11 mouse cellular contexts compared by ENCODE assay signal in the genomic region with DNA sequence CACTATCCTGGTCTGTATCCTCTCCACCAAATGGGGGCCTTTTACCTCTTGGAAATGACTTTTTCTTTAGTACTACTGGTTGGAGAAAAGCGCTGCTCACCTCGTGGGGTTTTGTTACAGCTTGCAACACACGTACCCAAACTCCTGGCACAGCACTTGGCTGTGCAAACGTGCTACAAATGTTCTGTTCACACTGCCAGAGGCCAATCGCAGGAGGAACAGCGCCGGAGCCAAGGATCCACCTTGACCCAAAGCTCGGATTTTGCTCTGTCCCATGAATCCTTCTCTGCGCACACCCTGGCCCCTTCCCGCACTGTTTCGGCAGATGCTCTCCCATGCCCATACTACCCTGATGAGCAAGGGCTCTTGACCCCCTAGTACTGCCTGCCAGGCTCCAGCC. TPM values are rescaled to one million over a fixed set of nuclear protein-coding genes. Genes with fewer than 3 reads are reported as not detected.
DNase-seq lines count a peak whose midpoint lies in the region; ATAC-seq and TF ChIP-seq lines count a peak whose summit lies in the region.
"Had no signal": no experiment of that assay in that cellular context is flagged by ENCODE, and none has a peak within 500 bp of the region (broad histone marks: within the 10 kb centered on the region; RNA-seq: fewer than 3 reads in every experiment).

No protein-coding gene starts in this region.

- no peak for DNase-seq in heart, adult 8-10 months (ENCODE audit: low spot score)
- peak; percentile 25 for DNase-seq in lung, postnatal 0 days (ENCODE audit: low spot score)
- DNase-seq in lung, postnatal 36 days = no peak
- DNase-seq in limb, embryonic 10.5 days (ENCODE audit: low spot score) = no peak
- no peak for DNase-seq in frontal cortex, postnatal 25 days (ENCODE audit: low spot score in 2 of 2)
- no peak for DNase-seq in urinary bladder, postnatal 10 days (ENCODE audit: low spot score)

- no peak for ATAC-seq in heart, embryonic 11.5 days (replicated peaks; ENCODE audit: insufficient number of reproducible peaks, low FRiP score, low TSS enrichment)
- peak; percentile 28 for ATAC-seq in lung, postnatal 0 days
- 0 out of 2 replicates have a peak, but pooled peaks have one; percentile 2 for ATAC-seq in stomach, embryonic 14.5 days (ENCODE audit: insufficient number of reproducible peaks, insufficient read depth, low FRiP score, low read depth)

- peaks cover 24% of the 10 kb centered on the region for H3K27me3 ChIP-seq in heart, embryonic 11.5 days (ENCODE audit: control insufficient read depth, insufficient read depth, low read length)
- no peaks in the 10 kb centered on the region for H3K27me3 ChIP-seq in lung, postnatal 0 days (replicated peaks; ENCODE audit: insufficient read depth, low read length)
- H3K27me3 ChIP-seq in limb, embryonic 10.5 days (ENCODE audit: low read depth, poor library complexity, severe bottlenecking) = peaks cover 29% of the 10 kb centered on the region
- 0 out of 2 replicates have a peak, but pooled peaks cover 4% of the 10 kb centered on the region for H3K27me3 ChIP-seq in stomach, embryonic 14.5 days (ENCODE audit: control insufficient read depth, insufficient read depth, low read length)

- TF ChIP-seq EP300 in lung, postnatal 0 days (IDR thresholded peaks at IDR 0.05) = no peak

- H3K4me2 ChIP-seq in heart, embryonic 11.5 days = peak overlapping the region; percentile 37; the same call in 1 of the 2 replicates
- H3K4me2 ChIP-seq in lung, postnatal 0 days (replicated peaks; ENCODE audit: low read depth, low read length) = peak overlapping the region; percentile 43
- H3K4me2 ChIP-seq in stomach, embryonic 14.5 days (replicated peaks; ENCODE audit: low read depth, low read length) = peak overlapping the region; percentile 24; the same call in 1 of the 2 replicates

- no peaks in the 10 kb centered on the region for H3K36me3 ChIP-seq in heart, embryonic 11.5 days (ENCODE audit: control insufficient read depth, insufficient read depth, low read length)
- no peaks in the 10 kb centered on the region; the same call in 1 of the 2 replicates for H3K36me3 ChIP-seq in lung, postnatal 0 days (ENCODE audit: insufficient read depth, low read length)
- H3K36me3 ChIP-seq in limb, embryonic 10.5 days = peaks cover 30% of the 10 kb centered on the region
- peaks cover 4% of the 10 kb centered on the region; the same call in 1 of the 2 replicates for H3K36me3 ChIP-seq in stomach, embryonic 14.5 days (ENCODE audit: control insufficient read depth, insufficient read depth, low read length)

- H3K4me1 ChIP-seq in heart, embryonic 11.5 days (ENCODE audit: control insufficient read depth, insufficient read depth, low read length) = peaks cover 8% of the 10 kb centered on the region; the same call in 1 of the 2 replicates
- H3K4me1 ChIP-seq in lung, postnatal 0 days (ENCODE audit: insufficient read depth, low read depth, low read length) = 0 out of 2 replicates have a peak, but pooled peaks cover 3% of the 10 kb centered on the region
- H3K4me1 ChIP-seq in limb, embryonic 10.5 days = peaks cover 7% of the 10 kb centered on the region; the same call in 1 of the 2 replicates
- H3K4me1 ChIP-seq in stomach, embryonic 14.5 days (ENCODE audit: control insufficient read depth, insufficient read depth, low read length) = no peaks in the 10 kb centered on the region

- no peak overlapping the region for H3K9ac ChIP-seq in heart, embryonic 11.5 days (ENCODE audit: low read depth, low read length)
- no peak overlapping the region for H3K9ac ChIP-seq in lung, postnatal 0 days (replicated peaks; ENCODE audit: low read depth)
- H3K9ac ChIP-seq in stomach, embryonic 14.5 days (replicated peaks; ENCODE audit: low read depth, low read length) = no peak overlapping the region

- no peaks in the 10 kb centered on the region for H3K9me3 ChIP-seq in heart, embryonic 11.5 days (replicated peaks; ENCODE audit: control insufficient read depth, low read length)
- H3K9me3 ChIP-seq in lung, postnatal 0 days (ENCODE audit: low read length) = no peaks in the 10 kb centered on the region
- H3K9me3 ChIP-seq in limb, embryonic 10.5 days (replicated peaks) = no peaks in the 10 kb centered on the region
- no peaks in the 10 kb centered on the region for H3K9me3 ChIP-seq in stomach, embryonic 14.5 days (ENCODE audit: control insufficient read depth, low read depth, low read length)

- WGBS in heart, embryonic 11.5 days (ENCODE audit: insufficient replicate concordance) = 42% methylated on average over 11 of the region's 11 CpGs
- 38% methylated on average over 11 of the region's 11 CpGs for WGBS in lung, postnatal 0 days
- WGBS in limb, embryonic 10.5 days = 44% methylated on average over 11 of the region's 11 CpGs
- 43% methylated on average over 11 of the region's 11 CpGs for WGBS in stomach, embryonic 14.5 days

- H3K27ac ChIP-seq in heart, embryonic 11.5 days (ENCODE audit: low read depth, low read length) = no peak overlapping the region
- peak overlapping the region; percentile 28; the same call in 1 of the 2 replicates for H3K27ac ChIP-seq in lung, postnatal 0 days (ENCODE audit: low read length)
- no peak overlapping the region for H3K27ac ChIP-seq in limb, embryonic 10.5 days
- H3K27ac ChIP-seq in stomach, embryonic 14.5 days (ENCODE audit: low read length) = no peak overlapping the region

- H3K4me3 ChIP-seq in heart, embryonic 11.5 days (ENCODE audit: low read depth, low read length) = 0 out of 2 replicates have a peak overlapping the region, but pooled peaks have one; percentile 12
- 0 out of 2 replicates have a peak overlapping the region, but pooled peaks have one; percentile 11 for H3K4me3 ChIP-seq in lung, postnatal 0 days (ENCODE audit: low read depth, low read length)
- H3K4me3 ChIP-seq in limb, embryonic 10.5 days = peak overlapping the region; percentile 13; the same call in 1 of the 2 replicates
- H3K4me3 ChIP-seq in stomach, embryonic 14.5 days (ENCODE audit: low read depth, low read length) = 0 out of 2 replicates have a peak overlapping the region, but pooled peaks have one; percentile 1

- TF ChIP-seq CTCF in lung, postnatal 0 days (IDR thresholded peaks at IDR 0.05) = no peak

RNA-seq across cellular contexts. Expression of a gene that starts 0.5 kb away (rescaled TPM):
- polyA plus RNA-seq in heart, embryonic 11.5 days (2014; fragmentation: Nextera tagmentation; extraction: Ambion mirVana) = 0.61 and 1.0 TPM in 2 replicates
- 1 to 10 TPM; 2.6 to 7.2 (median 3.4) TPM for total RNA-seq in heart, adult 8-10 months (2022)
- polyA plus RNA-seq in lung, postnatal 0 days (2015; fragmentation: Nextera tagmentation; extraction: Ambion mirVana) = 13.0 and 14.9 TPM in 2 replicates
- 0.48 and 0.83 TPM in 2 replicates for polyA plus RNA-seq in limb, embryonic 10.5 days (2016; fragmentation: Nextera tagmentation; extraction: Ambion mirVana)
- 0.33 and 0.67 TPM in 2 replicates for polyA plus RNA-seq in stomach, embryonic 14.5 days (2014; fragmentation: Nextera tagmentation; extraction: Ambion mirVana)

RNA-seq across cellular contexts. Expression of a gene that starts 17.2 kb away (rescaled TPM):
- polyA plus RNA-seq in heart, embryonic 11.5 days (2014; fragmentation: Nextera tagmentation; extraction: Ambion mirVana) = 9.0 and 9.7 TPM in 2 replicates
- total RNA-seq in heart, adult 8-10 months (2022) = 10 to 100 TPM; 34.4 to 37.4 (median 35.7) TPM
- 18.5 and 23.4 TPM in 2 replicates for polyA plus RNA-seq in lung, postnatal 0 days (2015; fragmentation: Nextera tagmentation; extraction: Ambion mirVana)
- 24.6 and 26.9 TPM in 2 replicates for polyA plus RNA-seq in limb, embryonic 10.5 days (2016; fragmentation: Nextera tagmentation; extraction: Ambion mirVana)
- polyA plus RNA-seq in stomach, embryonic 14.5 days (2014; fragmentation: Nextera tagmentation; extraction: Ambion mirVana) = 18.6 and 18.8 TPM in 2 replicates

RNA-seq across cellular contexts. Expression of a gene that starts 23.5 kb away (rescaled TPM):
- 46.5 and 51.9 TPM in 2 replicates for polyA plus RNA-seq in heart, embryonic 11.5 days (2014; fragmentation: Nextera tagmentation; extraction: Ambion mirVana)
- total RNA-seq in heart, adult 8-10 months (2022) = 10 to 100 TPM; 17.2 to 22.1 (median 18.4) TPM
- 44.1 and 47.0 TPM in 2 replicates for polyA plus RNA-seq in lung, postnatal 0 days (2015; fragmentation: Nextera tagmentation; extraction: Ambion mirVana)
- 63.6 and 67.5 TPM in 2 replicates for polyA plus RNA-seq in limb, embryonic 10.5 days (2016; fragmentation: Nextera tagmentation; extraction: Ambion mirVana)
- polyA plus RNA-seq in stomach, embryonic 14.5 days (2014; fragmentation: Nextera tagmentation; extraction: Ambion mirVana) = 68.3 and 68.4 TPM in 2 replicates

RNA-seq across cellular contexts. Expression of a gene that starts 23.6 kb away (rescaled TPM):
- polyA plus RNA-seq in heart, embryonic 11.5 days (2014; fragmentation: Nextera tagmentation; extraction: Ambion mirVana) = 52.5 and 63.6 TPM in 2 replicates
- total RNA-seq in heart, adult 8-10 months (2022) = 10 to 100 TPM; 25.1 to 31.0 (median 28.6) TPM
- 31.7 and 31.8 TPM in 2 replicates for polyA plus RNA-seq in lung, postnatal 0 days (2015; fragmentation: Nextera tagmentation; extraction: Ambion mirVana)
- polyA plus RNA-seq in limb, embryonic 10.5 days (2016; fragmentation: Nextera tagmentation; extraction: Ambion mirVana) = 152 and 160 TPM in 2 replicates
- polyA plus RNA-seq in stomach, embryonic 14.5 days (2014; fragmentation: Nextera tagmentation; extraction: Ambion mirVana) = 77.5 and 82.8 TPM in 2 replicates

RNA-seq across cellular contexts. Expression of a gene that starts 35.0 kb away (rescaled TPM):
- 0.24 and 0.34 TPM in 2 replicates for polyA plus RNA-seq in heart, embryonic 11.5 days (2014; fragmentation: Nextera tagmentation; extraction: Ambion mirVana)
- not detected for total RNA-seq in heart, adult 8-10 months (2022)
- 0.14 TPM in 1 of 2 replicates, not detected in the other for polyA plus RNA-seq in lung, postnatal 0 days (2015; fragmentation: Nextera tagmentation; extraction: Ambion mirVana)
- 0.73 and 1.2 TPM in 2 replicates for polyA plus RNA-seq in limb, embryonic 10.5 days (2016; fragmentation: Nextera tagmentation; extraction: Ambion mirVana)
- polyA plus RNA-seq in stomach, embryonic 14.5 days (2014; fragmentation: Nextera tagmentation; extraction: Ambion mirVana) = 0.59 and 0.77 TPM in 2 replicates
- total RNA-seq: adrenal gland, adult 2 months; gastrocnemius, postnatal 4 days; layer of hippocampus, postnatal 25 days had no signal
- polyA plus RNA-seq: adrenal gland, adult 2 months had no signal
